Mouse (Mus musculus): ENCODE data around the gene Fam81a. TPM values are rescaled to one million over a fixed set of nuclear protein-coding genes. Genes with fewer than 3 reads are reported as not detected.

Gene Fam81a
- total and polyA plus RNA-seq, 2 experiments from 2014 or later: 22.3 to 28.2 TPM

- Histone ChIP-seq H3K4me1 (ENCODE audit: control insufficient read depth, insufficient read depth) (no peaks in the 10 kb centered on the region), H3K27ac (ENCODE audit: low read depth) (no peak overlapping the region), H3K9me3 (replicated peaks; ENCODE audit: control insufficient read depth, low read length) (no peaks in the 10 kb centered on the region), H3K27me3 (ENCODE audit: control insufficient read depth, insufficient read depth, low read length) (no peaks in the 10 kb centered on the region), H3K36me3 (replicated peaks; ENCODE audit: control insufficient read depth, insufficient read depth, low read length) (no peaks in the 10 kb centered on the region), H3K9ac (replicated peaks; ENCODE audit: low read depth, low read length) (no peak overlapping the region), H3K4me2 (ENCODE audit: low read depth, low read length) (no peak overlapping the region), H3K4me3 (ENCODE audit: low read depth, low read length) (no peak overlapping the region)
- no peak for ATAC-seq (ENCODE audit: insufficient read depth, low read depth)
- TF ChIP-seq EP300 (IDR thresholded peaks at IDR 0.05; ENCODE audit: low read depth): no peak
- TF ChIP-seq CTCF (IDR thresholded peaks at IDR 0.05; ENCODE audit: low read depth): no peak
- no peak for DNase-seq (ENCODE audit: low spot score)
- 76% methylated on average over 3 of the region's 3 CpGs for WGBS
Observed at GRCm38 (mm10) chr9:70052730-70053129, 89.6 kb downstream of the Fam81a start.

GRCm38 (mm10) chr9:70049839-70050238 lies 92.5 kb downstream of the Fam81a start:
- Histone ChIP-seq H3K4me1 (ENCODE audit: control insufficient read depth, insufficient read depth) (no peaks in the 10 kb centered on the region), H3K9me3 (replicated peaks; ENCODE audit: control insufficient read depth, low read length) (no peaks in the 10 kb centered on the region), H3K4me2 (ENCODE audit: low read depth, low read length) (no peak overlapping the region), H3K9ac (replicated peaks; ENCODE audit: low read depth, low read length) (no peak overlapping the region), H3K27me3 (ENCODE audit: control insufficient read depth, insufficient read depth, low read length) (no peaks in the 10 kb centered on the region), H3K27ac (ENCODE audit: low read depth) (no peak overlapping the region), H3K36me3 (replicated peaks; ENCODE audit: control insufficient read depth, insufficient read depth, low read length) (no peaks in the 10 kb centered on the region), H3K4me3 (ENCODE audit: low read depth, low read length) (no peak overlapping the region)
- WGBS: 41% methylated on average over 8 of the region's 8 CpGs
- TF ChIP-seq EP300 (IDR thresholded peaks at IDR 0.05; ENCODE audit: low read depth) (no peak), CTCF (IDR thresholded peaks at IDR 0.05; ENCODE audit: low read depth) (no peak)
- ATAC-seq (ENCODE audit: insufficient read depth, low read depth) (no peak), DNase-seq (ENCODE audit: low spot score) (no peak)

- H3K4me1 ChIP-seq (ENCODE audit: control insufficient read depth, insufficient read depth): no peaks in the 10 kb centered on the region
- H3K9me3 ChIP-seq (replicated peaks; ENCODE audit: control insufficient read depth, low read length): no peaks in the 10 kb centered on the region
- no peaks in the 10 kb centered on the region for H3K27me3 ChIP-seq (ENCODE audit: control insufficient read depth, insufficient read depth, low read length)
- 27% methylated on average over 3 of the region's 3 CpGs for WGBS
- H3K27ac ChIP-seq (ENCODE audit: low read depth): no peak overlapping the region
- no peak overlapping the region for H3K4me3 ChIP-seq (ENCODE audit: low read depth, low read length)
- no peak overlapping the region for H3K9ac ChIP-seq (replicated peaks; ENCODE audit: low read depth, low read length)
- ATAC-seq (ENCODE audit: insufficient read depth, low read depth) (no peak), DNase-seq (ENCODE audit: low spot score) (no peak)
- no peaks in the 10 kb centered on the region for H3K36me3 ChIP-seq (replicated peaks; ENCODE audit: control insufficient read depth, insufficient read depth, low read length)
- TF ChIP-seq EP300 (IDR thresholded peaks at IDR 0.05; ENCODE audit: low read depth): no peak
- no peak for TF ChIP-seq CTCF (IDR thresholded peaks at IDR 0.05; ENCODE audit: low read depth)
- no peak overlapping the region for H3K4me2 ChIP-seq (ENCODE audit: low read depth, low read length)
Observed at GRCm38 (mm10) chr9:70049416-70049783, 93.0 kb downstream of the Fam81a start.

- Histone ChIP-seq H3K27me3 (ENCODE audit: control insufficient read depth, insufficient read depth, low read length) (no peaks in the 10 kb centered on the region), H3K4me1 (ENCODE audit: control insufficient read depth, insufficient read depth) (no peaks in the 10 kb centered on the region), H3K9me3 (replicated peaks; ENCODE audit: control insufficient read depth, low read length) (no peaks in the 10 kb centered on the region), H3K4me3 (ENCODE audit: low read depth, low read length) (no peak overlapping the region), H3K36me3 (replicated peaks; ENCODE audit: control insufficient read depth, insufficient read depth, low read length) (no peaks in the 10 kb centered on the region), H3K9ac (replicated peaks; ENCODE audit: low read depth, low read length) (no peak overlapping the region), H3K27ac (ENCODE audit: low read depth) (no peak overlapping the region), H3K4me2 (ENCODE audit: low read depth, low read length) (no peak overlapping the region)
- TF ChIP-seq EP300 (IDR thresholded peaks at IDR 0.05; ENCODE audit: low read depth): no peak
- no peak for TF ChIP-seq CTCF (IDR thresholded peaks at IDR 0.05; ENCODE audit: low read depth)
- ATAC-seq (ENCODE audit: insufficient read depth, low read depth) (no peak), DNase-seq (ENCODE audit: low spot score) (no peak)
- 50% methylated on average over 6 of the region's 6 CpGs for WGBS
Observed at GRCm38 (mm10) chr9:70048751-70049415, 93.5 kb downstream of the Fam81a start.

- Histone ChIP-seq H3K4me1 (ENCODE audit: control insufficient read depth, insufficient read depth) (no peaks in the 10 kb centered on the region), H3K9me3 (replicated peaks; ENCODE audit: control insufficient read depth, low read length) (no peaks in the 10 kb centered on the region), H3K9ac (replicated peaks; ENCODE audit: low read depth, low read length) (no peak overlapping the region), H3K27ac (ENCODE audit: low read depth) (no peak overlapping the region), H3K4me3 (ENCODE audit: low read depth, low read length) (no peak overlapping the region), H3K4me2 (ENCODE audit: low read depth, low read length) (no peak overlapping the region), H3K27me3 (ENCODE audit: control insufficient read depth, insufficient read depth, low read length) (no peaks in the 10 kb centered on the region), H3K36me3 (replicated peaks; ENCODE audit: control insufficient read depth, insufficient read depth, low read length) (no peaks in the 10 kb centered on the region)
- no peak for TF ChIP-seq CTCF (IDR thresholded peaks at IDR 0.05; ENCODE audit: low read depth)
- no peak for TF ChIP-seq EP300 (IDR thresholded peaks at IDR 0.05; ENCODE audit: low read depth)
- DNase-seq (ENCODE audit: low spot score): no peak
- WGBS: 60% methylated on average over 5 of the region's 5 CpGs
- no peak for ATAC-seq (ENCODE audit: insufficient read depth, low read depth)
Observed at GRCm38 (mm10) chr9:70048280-70048679, 94.1 kb downstream of the Fam81a start.

- no peak overlapping the region for H3K4me3 ChIP-seq (ENCODE audit: low read depth, low read length)
- H3K9ac ChIP-seq (replicated peaks; ENCODE audit: low read depth, low read length): no peak overlapping the region
- H3K4me1 ChIP-seq (ENCODE audit: control insufficient read depth, insufficient read depth): no peaks in the 10 kb centered on the region
- H3K36me3 ChIP-seq (replicated peaks; ENCODE audit: control insufficient read depth, insufficient read depth, low read length): no peaks in the 10 kb centered on the region
- WGBS: 72% methylated on average over 3 of the region's 3 CpGs
- no peak for TF ChIP-seq EP300 (IDR thresholded peaks at IDR 0.05; ENCODE audit: low read depth)
- no peak for TF ChIP-seq CTCF (IDR thresholded peaks at IDR 0.05; ENCODE audit: low read depth)
- no peak overlapping the region for H3K27ac ChIP-seq (ENCODE audit: low read depth)
- DNase-seq (ENCODE audit: low spot score) (no peak), ATAC-seq (ENCODE audit: insufficient read depth, low read depth) (no peak)
- H3K4me2 ChIP-seq (ENCODE audit: low read depth, low read length): no peak overlapping the region
- no peaks in the 10 kb centered on the region for H3K9me3 ChIP-seq (replicated peaks; ENCODE audit: control insufficient read depth, low read length)
- no peaks in the 10 kb centered on the region for H3K27me3 ChIP-seq (ENCODE audit: control insufficient read depth, insufficient read depth, low read length)
Observed at GRCm38 (mm10) chr9:70047839-70048238, 94.5 kb downstream of the Fam81a start.

Measured in heart, postnatal 0 days (tissue).